Mouse (Mus musculus) embryonic facial prominence, embryonic 15.5 days (tissue): ENCODE data around the gene Gstm2. TPM values are rescaled to one million over a fixed set of nuclear protein-coding genes. Genes with fewer than 3 reads are reported as not detected.
"Not testable (repeated sequence)": the region's sequence is repeated elsewhere in the genome, so short reads cannot be mapped to it uniquely, and the experiment has no call there.

ENCODE experiments used
- ATAC-seq: fragments of 200-750 bp; cut with Nextera tagmentation; 2 replicates; pipeline ENCODE4 v1.8.0; 2017; ENCODE audit warnings: low read depth, moderate TSS enrichment; ENCODE audit not compliant: insufficient number of reproducible peaks, low FRiP score, low TSS enrichment
- H3K27ac ChIP-seq: fragments of 300-500 bp; sonication (generic); replicated peaks from 2 replicates; pipeline ENCODE4 v1.5.1; 2015; ENCODE audit warnings: mild to moderate bottlenecking, inconsistent platforms
- H3K27me3 ChIP-seq: fragments of 300-500 bp; sonication (generic); 2 replicates; pipeline ENCODE4 v1.6.1; 2015; ENCODE audit warnings: inconsistent platforms
- H3K36me3 ChIP-seq: fragments of 300-500 bp; sonication (generic); 2 replicates; pipeline ENCODE4 v1.6.1; 2015; ENCODE audit warnings: mild to moderate bottlenecking, inconsistent platforms
- H3K4me1 ChIP-seq: fragments of 300-500 bp; sonication (generic); 2 replicates; pipeline ENCODE4 v1.6.1; 2015; ENCODE audit warnings: inconsistent platforms
- H3K4me2 ChIP-seq: fragments of 300-500 bp; sonication (generic); replicated peaks from 2 replicates; pipeline ENCODE4 v1.6.1; 2015; ENCODE audit warnings: mild to moderate bottlenecking, inconsistent platforms
- H3K4me3 ChIP-seq: fragments of 300-500 bp; sonication (generic); replicated peaks from 2 replicates; pipeline ENCODE4 v1.5.1; 2015; ENCODE audit warnings: mild to moderate bottlenecking, inconsistent platforms
- H3K9ac ChIP-seq: fragments of 300-500 bp; sonication (generic); 2 replicates; pipeline ENCODE4 v1.6.1; 2015; ENCODE audit warnings: inconsistent platforms
- H3K9me3 ChIP-seq: fragments of 300-500 bp; sonication (generic); replicated peaks from 2 replicates; pipeline ENCODE4 v1.6.1; 2016; ENCODE audit warnings: inconsistent platforms
- WGBS: fragments of 180-500 bp; shearing (Covaris S2); methylation state at CpG from one replicate; pipeline ENCODE4 v1.1.7; 2015; 5-methylcytosine and 5-hydroxymethylcytosine counted together
- polyA plus RNA-seq: library from polyadenylated mRNA; unstranded; fragments of >200 nt; fragmentation: Nextera tagmentation; extraction: Ambion mirVana; gene quantifications from 2 replicates; pipeline ENCODE4 v1.2.1, GENCODE M21; 2015

Gene Gstm2
- polyA plus RNA-seq, 1 experiment from 2014 or later: 73.5 TPM

DNA sequence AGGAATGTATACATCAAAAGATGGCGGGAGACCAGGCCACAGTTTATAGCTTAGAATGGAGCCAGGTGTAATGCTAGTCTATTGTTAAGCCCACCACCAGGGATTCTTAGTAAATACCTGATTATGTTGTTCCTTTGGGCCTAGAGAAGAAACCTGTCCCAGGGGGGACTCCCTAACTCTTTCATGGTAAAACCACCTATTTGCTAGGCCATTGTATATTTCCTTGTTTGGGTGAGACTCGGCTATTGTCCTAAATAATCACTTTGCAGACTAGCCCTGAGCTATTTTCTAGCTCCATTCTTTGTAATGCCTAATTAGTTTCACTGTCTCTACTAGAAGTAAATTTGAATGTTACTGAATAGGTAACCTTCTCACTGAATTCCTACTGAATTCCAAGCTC lies 9.7 kb upstream of the Gstm2 start:
- not testable (repeated sequence) for H3K4me2 ChIP-seq, H3K27ac ChIP-seq, H3K4me1 ChIP-seq, H3K9me3 ChIP-seq, H3K9ac ChIP-seq, ATAC-seq, H3K27me3 ChIP-seq, H3K4me3 ChIP-seq, H3K36me3 ChIP-seq
- WGBS: 66% methylated on average over 2 of the region's 2 CpGs

DNA sequence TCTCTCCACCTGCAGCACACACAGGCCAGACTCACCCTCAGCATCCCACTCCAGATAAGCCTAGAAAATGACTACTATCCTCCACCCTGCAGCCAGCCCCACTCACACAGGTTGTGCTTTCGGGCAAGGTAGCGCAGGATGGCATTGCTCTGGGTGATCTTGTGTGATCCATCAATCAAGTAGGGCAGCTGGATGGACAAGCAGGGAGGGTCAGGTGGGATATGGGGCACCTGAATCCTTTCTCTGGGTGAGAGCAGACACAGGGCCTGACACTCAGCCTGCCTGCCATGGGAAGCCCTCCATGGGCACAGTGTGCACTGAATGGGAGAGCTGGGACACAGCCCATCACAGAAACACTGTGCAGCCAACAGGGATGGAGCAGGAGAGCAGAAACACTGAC lies 1.1 kb downstream of the Gstm2 start:
- WGBS: 93% methylated on average over 2 of the region's 2 CpGs
- not testable (repeated sequence) for H3K9me3 ChIP-seq, H3K9ac ChIP-seq, H3K4me1 ChIP-seq, H3K4me3 ChIP-seq, H3K27ac ChIP-seq, ATAC-seq, H3K36me3 ChIP-seq, H3K27me3 ChIP-seq, H3K4me2 ChIP-seq

DNA sequence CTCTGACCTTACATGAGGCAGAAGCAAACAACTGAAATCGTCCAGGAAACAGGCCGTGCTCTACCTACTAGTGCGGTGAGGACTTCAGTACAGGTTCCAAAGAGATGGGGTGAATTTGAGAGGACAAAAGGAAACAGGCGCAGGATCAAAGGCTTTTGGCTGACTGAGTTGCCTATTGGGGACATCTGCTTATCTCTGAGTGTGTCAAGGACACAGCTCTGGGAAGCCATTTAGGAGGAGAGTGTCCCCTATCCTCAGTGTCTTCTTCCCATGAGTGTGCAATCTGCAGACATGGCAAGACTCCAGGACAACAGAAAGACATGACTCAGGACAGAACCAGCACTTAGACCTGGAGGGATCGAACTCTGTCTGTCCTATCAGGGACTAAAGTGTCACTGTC lies 1.8 kb downstream of the Gstm2 start:
- no peak overlapping the region for H3K4me3 ChIP-seq
- H3K9me3 ChIP-seq: no peaks in the 10 kb centered on the region
- no peak overlapping the region for H3K4me2 ChIP-seq
- 89% methylated on average over 5 of the region's 5 CpGs for WGBS
- no peak overlapping the region for H3K27ac ChIP-seq
- H3K36me3 ChIP-seq: no peaks in the 10 kb centered on the region
- H3K9ac ChIP-seq: no peak overlapping the region
- no peaks in the 10 kb centered on the region for H3K27me3 ChIP-seq
- H3K4me1 ChIP-seq: 0 out of 2 replicates have a peak, but pooled peaks cover 4% of the 10 kb centered on the region
- no peak for ATAC-seq

DNA sequence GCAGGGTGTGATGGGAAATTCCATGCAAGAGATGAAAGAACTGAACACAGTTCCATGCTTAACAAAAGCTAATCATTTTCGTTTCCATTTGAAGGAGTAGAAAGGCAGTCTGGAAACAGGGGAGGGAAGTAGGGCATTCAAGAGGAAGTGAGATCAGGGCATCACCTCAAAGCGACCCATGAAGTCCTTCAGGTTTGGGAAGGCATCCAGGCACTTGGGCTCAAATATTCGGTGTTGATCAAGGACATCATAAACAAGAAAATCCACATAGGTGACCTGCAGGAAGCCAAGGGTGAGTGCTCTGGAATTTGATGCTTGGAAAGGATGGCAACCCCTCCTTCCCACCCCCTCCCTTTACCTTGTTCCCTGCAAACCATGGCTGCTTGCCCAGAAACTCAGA lies 2.5 kb downstream of the Gstm2 start:
- Histone ChIP-seq H3K4me1 (0 out of 2 replicates have a peak, but pooled peaks cover 4% of the 10 kb centered on the region), H3K36me3 (no peaks in the 10 kb centered on the region), H3K9ac (no peak overlapping the region), H3K27ac (no peak overlapping the region), H3K4me2 (no peak overlapping the region), H3K9me3 (no peaks in the 10 kb centered on the region), H3K27me3 (no peaks in the 10 kb centered on the region), H3K4me3 (no peak overlapping the region)
- ATAC-seq: no peak
- WGBS: 64% methylated on average over 3 of the region's 3 CpGs

DNA sequence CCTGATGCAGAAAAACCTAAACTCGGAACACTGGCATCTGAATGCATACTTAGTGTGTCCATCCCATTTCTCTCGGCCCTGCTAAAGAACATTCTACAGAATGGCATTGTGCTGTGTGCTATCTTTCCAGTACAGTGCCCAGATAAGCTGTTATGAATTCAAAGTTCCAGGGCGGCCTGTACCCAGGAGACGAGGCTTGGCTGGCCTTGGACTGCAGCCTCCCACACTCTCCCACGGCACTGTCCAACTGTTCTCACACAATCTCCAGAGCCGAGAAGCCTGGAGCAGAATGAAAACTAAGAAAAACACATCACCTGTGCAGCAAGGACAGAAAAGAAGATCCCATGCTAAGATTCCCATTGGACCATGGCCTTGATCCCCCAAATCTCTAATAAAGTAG lies 3.5 kb downstream of the Gstm2 start:
- H3K4me3 ChIP-seq: no peak overlapping the region
- no peak for ATAC-seq
- no peaks in the 10 kb centered on the region for H3K36me3 ChIP-seq
- H3K4me2 ChIP-seq: no peak overlapping the region
- 0 out of 2 replicates have a peak, but pooled peaks cover 4% of the 10 kb centered on the region for H3K4me1 ChIP-seq
- no peak overlapping the region for H3K9ac ChIP-seq
- no peaks in the 10 kb centered on the region for H3K27me3 ChIP-seq
- WGBS: 79% methylated on average over 6 of the region's 6 CpGs
- H3K9me3 ChIP-seq: no peaks in the 10 kb centered on the region
- H3K27ac ChIP-seq: no peak overlapping the region

DNA sequence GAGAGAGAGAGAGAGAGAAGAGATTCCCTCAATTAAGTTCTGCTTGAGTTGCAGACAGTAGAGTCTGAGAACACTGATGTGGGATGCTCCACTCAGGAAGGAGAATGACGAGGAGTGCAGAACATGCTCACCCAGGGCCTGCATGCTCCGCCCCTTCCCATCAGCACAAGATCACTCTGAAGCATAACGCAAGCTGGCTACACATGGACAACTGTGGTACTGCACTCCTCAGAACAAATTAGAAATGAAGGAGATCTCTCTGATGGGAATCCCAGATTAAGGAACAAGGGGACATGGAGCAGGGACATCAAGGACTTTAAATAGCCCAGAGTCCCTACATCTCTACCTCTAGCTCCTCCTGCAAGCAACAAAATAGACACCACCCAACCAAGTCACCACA lies 5.0 kb downstream of the Gstm2 start:
- no peak overlapping the region for H3K9ac ChIP-seq
- no peaks in the 10 kb centered on the region for H3K27me3 ChIP-seq
- no peaks in the 10 kb centered on the region for H3K9me3 ChIP-seq
- H3K36me3 ChIP-seq: no peaks in the 10 kb centered on the region
- WGBS: 59% methylated on average over 3 of the region's 3 CpGs
- H3K4me1 ChIP-seq: 0 out of 2 replicates have a peak, but pooled peaks cover 4% of the 10 kb centered on the region
- no peak overlapping the region for H3K4me3 ChIP-seq
- H3K4me2 ChIP-seq: no peak overlapping the region
- H3K27ac ChIP-seq: no peak overlapping the region
- no peak for ATAC-seq

DNA sequence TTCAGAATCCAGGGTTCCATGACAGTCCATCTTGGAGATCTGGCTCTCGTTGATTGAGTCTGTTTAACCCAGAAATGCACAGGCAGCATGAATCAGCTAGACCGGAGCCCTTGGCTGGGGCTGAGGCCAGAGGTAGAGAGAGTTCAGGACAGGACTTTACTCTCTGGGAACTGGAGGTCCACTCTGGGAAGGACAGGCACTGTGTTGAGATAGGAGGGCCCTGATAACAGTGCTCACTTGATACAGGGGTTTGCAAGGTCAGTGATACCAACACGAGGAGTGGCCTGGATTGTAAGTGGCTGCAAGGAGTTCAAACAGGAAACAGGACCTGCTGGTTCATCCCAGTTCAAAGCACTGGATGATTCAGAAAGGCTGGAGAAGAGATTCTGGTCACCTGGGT lies 8.6 kb downstream of the Gstm2 start:
- WGBS: 70% methylated on average over 3 of the region's 3 CpGs
- ATAC-seq: no peak
- Histone ChIP-seq H3K9me3 (no peaks in the 10 kb centered on the region), H3K9ac (no peak overlapping the region), H3K27me3 (no peaks in the 10 kb centered on the region), H3K4me1 (no peaks in the 10 kb centered on the region), H3K27ac (no peak overlapping the region), H3K36me3 (no peaks in the 10 kb centered on the region), H3K4me3 (no peak overlapping the region), H3K4me2 (no peak overlapping the region)

DNA sequence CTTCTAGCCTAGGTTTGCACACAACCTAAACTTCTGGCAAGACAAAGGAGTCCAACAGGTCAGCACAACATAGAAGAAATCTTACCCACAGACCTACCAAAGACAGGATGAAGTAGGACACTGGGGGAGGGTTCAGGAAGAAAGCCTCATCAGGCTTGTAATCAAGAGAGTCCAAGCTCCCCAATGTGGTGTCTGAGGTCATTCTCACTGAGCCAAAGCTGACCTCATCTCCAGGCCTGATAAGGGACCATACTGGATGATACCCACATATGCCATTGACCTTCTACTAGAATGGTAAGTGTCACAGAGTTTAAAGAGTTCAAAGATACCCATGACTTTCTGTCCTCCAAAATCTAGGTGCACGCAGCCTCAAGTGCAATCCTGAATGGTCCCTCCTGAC lies 12.0 kb downstream of the Gstm2 start:
- 100% methylated on average over 1 of the region's 1 CpGs for WGBS
- Histone ChIP-seq H3K27ac (no peak overlapping the region), H3K4me2 (no peak overlapping the region), H3K4me1 (no peaks in the 10 kb centered on the region), H3K27me3 (no peaks in the 10 kb centered on the region), H3K36me3 (no peaks in the 10 kb centered on the region), H3K9me3 (no peaks in the 10 kb centered on the region), H3K9ac (no peak overlapping the region), H3K4me3 (no peak overlapping the region)
- ATAC-seq: no peak

DNA sequence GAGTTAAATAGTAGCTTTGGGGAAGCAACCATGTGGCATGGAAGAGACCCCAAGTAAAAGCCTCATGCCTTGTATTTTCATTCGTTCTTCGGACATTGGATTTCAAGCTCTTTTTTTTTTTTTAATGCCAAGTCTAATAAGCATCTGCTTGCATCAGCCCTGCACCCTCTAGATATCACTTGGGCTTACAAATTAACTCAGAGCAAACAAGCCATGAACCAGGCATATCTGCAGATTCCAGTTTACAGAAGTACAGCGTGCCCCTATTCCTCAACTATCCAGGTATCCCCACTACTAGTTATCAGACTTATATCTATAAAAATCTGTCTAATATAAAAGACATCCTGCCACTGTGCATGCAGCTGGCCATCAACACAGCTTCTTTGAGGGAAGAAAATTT lies 14.2 kb downstream of the Gstm2 start:
- Histone ChIP-seq H3K9ac (no peak overlapping the region), H3K27ac (no peak overlapping the region), H3K4me1 (no peaks in the 10 kb centered on the region), H3K4me3 (no peak overlapping the region), H3K9me3 (no peaks in the 10 kb centered on the region), H3K27me3 (no peaks in the 10 kb centered on the region), H3K36me3 (no peaks in the 10 kb centered on the region), H3K4me2 (no peak overlapping the region)
- ATAC-seq: no peak
- 85% methylated on average over 3 of the region's 3 CpGs for WGBS

DNA sequence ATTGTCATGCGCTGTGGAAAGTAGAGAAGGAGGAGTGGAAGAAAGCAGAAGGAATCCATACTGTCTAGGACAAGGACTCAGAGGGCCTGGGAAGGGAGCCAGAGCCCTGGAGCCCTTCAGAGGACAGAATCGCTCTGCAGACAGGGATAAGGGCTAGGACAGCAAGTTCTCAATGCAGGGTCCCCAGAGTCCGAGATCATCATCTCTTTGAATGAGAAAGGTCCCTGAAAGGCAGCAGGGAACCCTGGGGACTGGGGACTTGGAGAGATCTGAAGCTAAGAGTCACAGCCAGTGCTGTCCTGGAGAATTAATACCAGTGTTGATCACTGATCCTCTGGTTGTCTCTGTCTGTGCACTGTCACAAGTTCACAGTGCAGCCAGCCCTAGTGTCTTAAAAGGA lies 15.2 kb downstream of the Gstm2 start:
- H3K36me3 ChIP-seq, H3K27ac ChIP-seq, H3K4me2 ChIP-seq, ATAC-seq, H3K9me3 ChIP-seq, H3K27me3 ChIP-seq, H3K4me3 ChIP-seq, H3K9ac ChIP-seq, H3K4me1 ChIP-seq: not testable (repeated sequence)
- 59% methylated on average over 3 of the region's 3 CpGs for WGBS

DNA sequence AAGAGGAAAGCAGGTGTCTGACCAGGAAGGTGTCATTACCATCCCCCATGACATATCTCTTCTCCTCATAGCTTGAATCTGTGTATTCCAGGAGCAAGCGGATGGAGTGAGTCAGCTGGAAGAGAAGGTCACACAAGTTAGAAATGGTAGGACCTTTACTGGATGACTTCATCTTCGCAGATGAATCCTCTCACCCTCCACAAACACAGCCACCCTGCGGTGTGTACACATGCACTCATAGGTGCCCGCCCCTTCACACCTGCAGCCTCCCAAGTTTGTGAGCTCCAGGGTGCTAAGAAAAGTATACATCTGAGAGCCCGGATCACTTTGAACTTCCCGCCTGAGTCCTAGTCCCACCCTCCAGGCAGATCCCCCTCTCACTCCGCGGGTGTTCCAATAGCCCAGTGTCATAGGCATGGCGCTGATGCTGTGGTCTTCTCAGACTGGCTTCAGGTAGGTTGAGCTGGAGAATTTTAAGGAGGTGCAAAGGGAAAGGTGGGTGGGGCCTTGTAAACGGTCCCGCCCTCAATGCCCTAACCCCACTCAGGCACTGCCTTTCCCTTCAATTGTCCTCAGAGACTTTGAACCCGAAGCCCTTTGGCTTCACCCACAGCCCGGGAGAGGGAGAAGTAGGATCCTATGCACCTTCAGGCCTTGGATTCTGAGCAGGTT lies 17.4 kb downstream of the Gstm2 start, which contains the start of gene Gstm3:
Gstm3 (minus strand) TSS at position 560 of the 672 bp plus-strand sequence.
- no peak within 1 kb of the TSS for H3K27ac ChIP-seq
- H3K4me2 ChIP-seq: no peak within 1 kb of the TSS
- no peak within 1 kb of the TSS for H3K4me3 ChIP-seq
- no peak for ATAC-seq
- H3K9me3 ChIP-seq: no peaks in the 10 kb centered on the region
- H3K27me3 ChIP-seq: no peaks in the 10 kb centered on the region
- no peak within 1 kb of the TSS for H3K9ac ChIP-seq
- WGBS: 58% methylated on average over 13 of the region's 13 CpGs
- no peaks in the 10 kb centered on the region for H3K4me1 ChIP-seq
- no peaks in the 10 kb centered on the region for H3K36me3 ChIP-seq

DNA sequence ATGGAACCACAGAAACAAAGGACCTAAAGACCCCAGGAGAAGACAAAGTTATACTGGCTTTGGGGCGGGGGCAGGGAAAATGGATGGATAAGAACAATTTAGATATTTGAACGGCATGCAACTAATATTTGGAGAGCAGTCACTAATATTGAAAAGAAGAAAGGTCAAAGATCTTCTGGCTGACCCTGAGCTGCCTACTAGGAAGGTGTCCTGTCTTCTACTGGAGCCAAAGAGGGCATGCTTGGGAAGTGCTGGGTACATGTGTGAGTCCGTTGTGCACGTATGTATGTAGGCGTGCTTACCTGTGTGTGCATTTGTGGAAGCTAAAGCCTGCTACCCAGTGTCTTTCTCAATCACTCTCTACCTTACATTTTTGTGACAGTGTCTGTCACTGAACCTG lies 19.6 kb downstream of the Gstm2 start:
- Histone ChIP-seq H3K36me3 (no peaks in the 10 kb centered on the region), H3K4me2 (no peak overlapping the region), H3K27ac (no peak overlapping the region), H3K4me1 (no peaks in the 10 kb centered on the region), H3K4me3 (no peak overlapping the region), H3K9me3 (no peaks in the 10 kb centered on the region), H3K27me3 (no peaks in the 10 kb centered on the region), H3K9ac (no peak overlapping the region)
- 94% methylated on average over 5 of the region's 5 CpGs for WGBS
- ATAC-seq: no peak
